Mouse (Mus musculus) stomach, embryonic 16.5 days (tissue): Measurements from ENCODE around the gene Pax6. TPM values are rescaled to one million over a fixed set of nuclear protein-coding genes. Genes with fewer than 3 reads are reported as not detected.

Source experiments
- ATAC-seq: fragments of 200-750 bp; cut with Nextera tagmentation; 2 replicates; pipeline ENCODE4 v1.8.0; 2017; ENCODE audit warnings: moderate number of reproducible peaks, moderate TSS enrichment; ENCODE audit not compliant: insufficient read depth, low FRiP score
- H3K27ac ChIP-seq: fragments of 300-500 bp; sonication (generic); 2 replicates; pipeline ENCODE4 v1.5.1; 2014; ENCODE audit warnings: low read length
- H3K27me3 ChIP-seq: fragments of 300-500 bp; sonication (generic); 2 replicates; pipeline ENCODE4 v1.6.1; 2014; ENCODE audit warnings: low read length, control low read depth, mixed read lengths; ENCODE audit not compliant: control insufficient read depth, insufficient read depth
- H3K36me3 ChIP-seq: fragments of 300-500 bp; sonication (generic); 2 replicates; pipeline ENCODE4 v1.6.1; 2014; ENCODE audit warnings: low read length; ENCODE audit not compliant: control insufficient read depth, insufficient read depth
- H3K4me1 ChIP-seq: fragments of 300-500 bp; sonication (generic); 2 replicates; pipeline ENCODE4 v1.6.1; 2014; ENCODE audit warnings: low read length, control low read depth, mixed read lengths; ENCODE audit not compliant: control insufficient read depth, insufficient read depth
- H3K4me2 ChIP-seq: fragments of 300-500 bp; sonication (generic); 2 replicates; pipeline ENCODE4 v1.6.1; 2014; ENCODE audit warnings: low read depth, low read length, mixed read lengths
- H3K4me3 ChIP-seq: fragments of 300-500 bp; sonication (generic); replicated peaks from 2 replicates; pipeline ENCODE4 v1.5.1; 2014; ENCODE audit warnings: mild to moderate bottlenecking, low read length
- H3K9ac ChIP-seq: fragments of 300-500 bp; sonication (generic); 2 replicates; pipeline ENCODE4 v1.6.1; 2014; ENCODE audit warnings: low read length
- H3K9me3 ChIP-seq: fragments of 300-500 bp; sonication (generic); replicated peaks from 2 replicates; pipeline ENCODE4 v1.6.1; 2016; ENCODE audit warnings: low read length, control low read depth; ENCODE audit not compliant: control insufficient read depth
- WGBS: fragments of 180-500 bp; shearing (Covaris S2); extraction: QIAGEN DNeasy Blood & Tissue Kit; methylation state at CpG from one replicate; pipeline ENCODE4 v1.1.7; 2014; 5-methylcytosine and 5-hydroxymethylcytosine counted together
- polyA plus RNA-seq: library from polyadenylated mRNA; unstranded; fragments of >200 nt; fragmentation: Nextera tagmentation; extraction: Ambion mirVana; gene quantifications from 2 replicates; pipeline ENCODE4 v1.2.1, GENCODE M21; 2015

The Pax6 gene
- polyA plus RNA-seq, 1 experiment from 2014 or later = 1.7 TPM

GRCm38 (mm10) chr2:105680146-105680998 lies 11.7 kb downstream of the Pax6 start:
- no peak overlapping the region for H3K4me3 ChIP-seq
- peaks cover 86% of the 10 kb centered on the region for H3K27me3 ChIP-seq
- no peak overlapping the region for H3K4me2 ChIP-seq
- 2% methylated on average over 24 of the region's 24 CpGs for WGBS
- no peak overlapping the region for H3K9ac ChIP-seq
- no peak overlapping the region for H3K27ac ChIP-seq
- ATAC-seq = peak; percentile 30; the same call in 1 of the 2 replicates
- no peaks in the 10 kb centered on the region for H3K9me3 ChIP-seq
- 0 out of 2 replicates have a peak, but pooled peaks cover 7% of the 10 kb centered on the region for H3K4me1 ChIP-seq
- H3K36me3 ChIP-seq = no peaks in the 10 kb centered on the region

- H3K27ac ChIP-seq = no peak overlapping the region
- 7% methylated on average over 30 of the region's 30 CpGs for WGBS
- no peak for ATAC-seq
- H3K9me3 ChIP-seq = no peaks in the 10 kb centered on the region
- H3K4me1 ChIP-seq = 0 out of 2 replicates have a peak, but pooled peaks cover 4% of the 10 kb centered on the region
- no peak overlapping the region for H3K4me3 ChIP-seq
- no peak overlapping the region for H3K4me2 ChIP-seq
- H3K27me3 ChIP-seq = peaks cover 87% of the 10 kb centered on the region
- H3K36me3 ChIP-seq = no peaks in the 10 kb centered on the region
- H3K9ac ChIP-seq = no peak overlapping the region
Observed at GRCm38 (mm10) chr2:105680999-105681710, 12.5 kb downstream of the Pax6 start.

- Histone ChIP-seq H3K9ac (no peak overlapping the region), H3K4me1 (no peaks in the 10 kb centered on the region), H3K9me3 (no peaks in the 10 kb centered on the region), H3K4me3 (no peak overlapping the region), H3K4me2 (no peak overlapping the region), H3K27ac (no peak overlapping the region), H3K36me3 (no peaks in the 10 kb centered on the region), H3K27me3 (peaks cover 84% of the 10 kb centered on the region)
- WGBS = under 1% methylated on average over 23 of the region's 23 CpGs
- no peak for ATAC-seq
Observed at GRCm38 (mm10) chr2:105682011-105682501, 13.4 kb downstream of the Pax6 start.

GRCm38 (mm10) chr2:105682634-105683351 lies 14.1 kb downstream of the Pax6 start:
- H3K36me3 ChIP-seq = no peaks in the 10 kb centered on the region
- H3K27me3 ChIP-seq = peaks cover 84% of the 10 kb centered on the region
- no peaks in the 10 kb centered on the region for H3K9me3 ChIP-seq
- no peak overlapping the region for H3K4me2 ChIP-seq
- whole genome bisulfite sequencing = 4% methylated on average over 21 of the region's 21 CpGs
- ATAC-seq = no peak
- no peak overlapping the region for H3K9ac ChIP-seq
- H3K27ac ChIP-seq = no peak overlapping the region
- H3K4me3 ChIP-seq = no peak overlapping the region
- no peaks in the 10 kb centered on the region for H3K4me1 ChIP-seq

GRCm38 (mm10) chr2:105683771-105684410 lies 15.2 kb downstream of the Pax6 start:
- Histone ChIP-seq H3K4me2 (no peak overlapping the region), H3K4me1 (no peaks in the 10 kb centered on the region), H3K9me3 (no peaks in the 10 kb centered on the region), H3K9ac (no peak overlapping the region), H3K27ac (no peak overlapping the region), H3K27me3 (peaks cover 79% of the 10 kb centered on the region), H3K36me3 (no peaks in the 10 kb centered on the region), H3K4me3 (no peak overlapping the region)
- ATAC-seq = no peak
- 1% methylated on average over 22 of the region's 22 CpGs for WGBS

GRCm38 (mm10) chr2:105684991-105685650 lies 16.4 kb downstream of the Pax6 start:
- Histone ChIP-seq H3K9me3 (no peaks in the 10 kb centered on the region), H3K4me3 (no peak overlapping the region), H3K27ac (no peak overlapping the region), H3K4me1 (no peaks in the 10 kb centered on the region), H3K36me3 (no peaks in the 10 kb centered on the region), H3K9ac (no peak overlapping the region), H3K4me2 (no peak overlapping the region), H3K27me3 (peaks cover 80% of the 10 kb centered on the region)
- ATAC-seq = no peak
- 7% methylated on average over 11 of the region's 11 CpGs for WGBS

- Histone ChIP-seq H3K36me3 (no peaks in the 10 kb centered on the region), H3K27ac (no peak overlapping the region), H3K4me1 (no peaks in the 10 kb centered on the region), H3K27me3 (peaks cover 80% of the 10 kb centered on the region), H3K4me3 (no peak overlapping the region), H3K9me3 (no peaks in the 10 kb centered on the region), H3K9ac (no peak overlapping the region), H3K4me2 (no peak overlapping the region)
- 4% methylated on average over 11 of the region's 11 CpGs for WGBS
- no peak for ATAC-seq
Observed at GRCm38 (mm10) chr2:105685651-105686050, 17.0 kb downstream of the Pax6 start.
